Mouse (Mus musculus) right cerebral cortex, postnatal 36 days (tissue): Measurements from ENCODE around the gene Gm12248.
A peak's percentile ranks its signal among the peaks of the same experiment; 100 is the strongest.

Source experiments
- DNase-seq, 2 experiments: peaks; one replicate each; pipeline ENCODE4 v3.0.0; 2022; ENCODE audit warnings: low spot score in 2 of 2, mixed read lengths in 1 of 2

Gm12248 gene

DNA sequence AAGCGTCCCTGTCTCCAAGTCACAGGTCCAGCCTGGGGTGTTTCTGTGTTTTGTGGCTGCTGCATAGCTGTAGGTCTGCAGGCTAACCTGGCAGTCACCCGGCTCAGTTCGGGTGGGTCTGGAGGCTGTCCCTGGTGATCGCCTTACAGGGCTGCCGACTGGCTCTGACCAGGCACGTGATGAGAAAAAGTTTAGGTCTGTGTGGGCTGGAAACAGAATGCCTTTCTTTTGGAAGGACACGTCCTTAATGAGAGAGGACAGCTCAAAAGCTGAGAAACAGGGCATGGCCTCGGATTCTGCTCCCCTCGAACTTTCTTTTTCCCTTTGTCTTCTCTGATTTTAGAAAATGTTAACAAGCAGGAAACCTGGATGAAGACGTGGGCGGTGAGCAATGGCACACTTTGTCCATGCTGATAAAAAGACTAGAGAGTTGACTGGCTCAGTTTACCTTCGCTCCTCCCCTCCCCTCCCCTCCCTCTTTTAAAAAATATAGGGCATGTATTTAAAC, at the start of gene Gm12248:
Gene Gm12248 (minus strand): TSS at position 114 of the 508 bp plus-strand sequence.
- DNase-seq: no peak

DNA sequence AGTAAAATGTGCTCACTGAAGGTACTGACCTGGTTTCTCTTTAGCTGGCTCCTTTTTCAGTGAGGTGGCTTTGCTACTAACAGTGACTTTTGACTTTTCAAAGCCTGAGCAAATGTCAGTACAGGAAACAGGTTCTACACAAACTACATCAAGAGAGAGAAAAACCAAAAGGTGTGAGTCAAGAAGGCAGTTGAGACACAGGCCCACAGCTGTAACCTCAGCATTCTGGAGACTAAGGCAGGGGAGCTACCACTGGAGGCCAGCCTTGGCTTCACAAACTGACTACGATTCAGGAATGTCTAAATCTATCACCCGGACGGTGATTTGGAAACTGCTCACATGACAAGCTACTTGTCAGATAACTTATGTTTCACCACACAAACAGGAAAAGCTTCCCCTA, 46.5 kb upstream of the Gm12248 start:
- no peak for DNase-seq

DNA sequence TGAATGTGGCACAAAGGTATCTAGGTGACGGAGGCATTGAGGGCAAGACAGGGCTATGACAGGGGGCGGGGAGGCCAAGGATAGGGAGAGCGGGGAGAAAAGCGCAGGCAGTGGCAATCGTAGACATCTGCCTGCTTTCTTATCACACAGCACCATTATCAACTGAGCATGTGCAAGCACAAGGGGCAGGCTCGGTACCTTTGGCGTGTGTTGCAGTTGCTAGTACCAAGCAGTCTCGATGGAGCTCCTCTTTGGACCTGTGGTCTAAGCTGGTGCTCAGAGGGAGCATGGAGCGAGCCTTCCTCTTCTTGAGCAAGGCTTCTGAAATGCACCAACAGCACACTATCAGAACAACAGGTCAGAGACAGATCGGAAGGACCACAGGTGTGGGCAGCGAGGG, 45.9 kb upstream of the Gm12248 start:
- DNase-seq: no peak

DNA sequence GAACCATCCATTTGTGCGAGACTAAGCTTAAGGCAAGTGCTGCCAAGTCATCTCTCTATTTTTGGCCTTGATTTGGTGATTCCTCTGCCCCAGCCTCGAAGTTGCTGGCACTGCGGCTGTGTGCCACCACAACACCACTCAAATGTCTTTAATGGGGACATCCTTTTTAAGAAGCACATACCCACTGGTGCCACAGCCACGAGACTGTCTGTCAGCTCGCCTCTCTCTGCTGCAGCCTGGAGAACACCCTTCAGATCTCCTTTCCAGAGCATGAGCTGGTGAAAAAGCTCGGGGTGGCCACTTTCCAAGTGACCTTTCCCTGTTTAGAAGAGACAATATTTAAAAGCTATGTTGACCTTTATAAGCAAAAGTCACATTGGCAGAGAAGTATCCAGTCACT, 43.7 kb upstream of the Gm12248 start:
- DNase-seq: no peak

GRCm38 (mm10) chr11:58135296-58135695, 42.4 kb upstream of the Gm12248 start:
- no peak for DNase-seq

- no peak for DNase-seq
Observed at GRCm38 (mm10) chr11:58134869-58135268, 41.9 kb upstream of the Gm12248 start.

- no peak for DNase-seq
Observed at GRCm38 (mm10) chr11:58132026-58132425, 39.1 kb upstream of the Gm12248 start.

DNA sequence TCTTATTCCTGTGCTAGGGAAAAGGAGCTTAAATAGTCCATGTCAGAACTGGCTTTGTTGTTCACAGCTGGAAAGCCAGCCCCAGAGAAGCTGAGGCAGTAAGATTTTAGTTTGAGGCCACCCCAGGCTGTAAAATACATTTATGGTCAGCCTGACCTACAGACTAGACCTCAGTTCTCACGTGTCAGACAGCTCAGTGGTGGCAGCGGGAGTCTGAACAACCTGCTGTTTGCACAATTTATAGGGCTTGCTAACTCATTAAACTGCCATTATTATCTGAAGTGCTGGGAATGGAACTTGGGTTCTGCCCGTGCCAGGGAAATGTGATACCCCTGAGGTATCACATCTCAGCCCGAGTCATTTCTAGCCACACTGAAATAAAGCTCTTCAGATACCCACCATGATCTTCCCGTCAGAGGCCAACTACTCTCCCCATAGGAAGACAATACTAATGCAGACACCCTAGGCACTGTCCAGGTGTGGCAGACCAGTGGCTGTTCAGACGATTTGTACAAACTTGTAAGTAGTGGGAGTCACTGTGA, 36.4 kb upstream of the Gm12248 start:
- no peak for DNase-seq

DNA sequence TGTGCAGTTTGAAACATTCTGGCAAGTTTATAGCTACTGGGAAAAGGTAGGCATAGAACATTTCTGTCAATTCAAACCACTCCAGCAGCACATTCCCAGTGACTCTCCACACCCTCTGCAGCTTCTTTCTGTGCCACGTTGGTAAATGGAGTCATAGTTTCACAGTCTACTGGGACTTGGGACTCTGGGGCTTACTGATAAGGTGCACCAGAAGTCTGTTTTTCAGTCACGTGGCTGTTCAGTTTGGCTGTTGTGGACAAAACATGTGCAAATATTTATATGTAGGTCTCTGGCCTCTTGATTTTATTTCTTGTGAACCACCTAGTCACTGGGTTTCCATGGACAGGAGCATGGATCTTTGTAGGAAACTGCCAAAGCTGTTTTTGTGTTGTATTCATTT, 34.6 kb upstream of the Gm12248 start:
- no peak for DNase-seq

DNA sequence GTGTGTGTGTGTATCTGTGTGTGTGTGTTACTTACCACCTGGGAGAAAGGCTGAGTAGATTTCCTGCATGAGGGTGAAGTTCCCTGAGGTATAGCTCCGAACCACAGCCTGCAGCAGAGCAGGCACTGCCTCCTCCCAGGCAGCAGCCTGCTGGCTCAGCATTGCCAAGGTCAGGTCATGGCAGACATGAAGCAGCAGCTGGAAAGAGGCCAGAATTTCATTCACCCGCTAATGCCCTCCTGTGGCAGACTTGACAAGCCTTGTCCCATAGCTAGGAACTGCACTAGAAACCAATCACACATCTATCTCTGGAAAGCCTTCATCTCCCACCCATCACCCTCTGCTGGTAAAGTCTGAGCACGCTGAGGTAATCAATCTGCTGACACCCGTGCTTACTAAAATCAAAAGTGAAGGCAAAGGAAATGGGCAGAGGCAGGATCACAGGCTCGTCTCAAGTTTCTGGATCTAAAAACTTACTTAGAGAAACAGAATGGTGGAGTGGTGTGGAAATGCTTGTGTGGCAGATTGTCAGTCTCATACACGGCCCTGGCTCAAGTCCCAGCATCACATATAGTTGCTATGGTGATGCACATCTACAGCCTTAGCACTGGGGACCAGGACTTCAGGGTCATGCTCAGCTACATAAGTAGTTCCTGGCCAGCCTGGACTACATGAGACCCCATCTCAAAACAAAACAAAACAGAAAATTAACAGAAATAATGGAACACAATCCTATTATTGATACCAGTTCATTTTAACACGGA, 33.6 kb upstream of the Gm12248 start:
- peak in 1 of 2 experiments; percentile 28 for DNase-seq

GRCm38 (mm10) chr11:58125021-58125420, 32.1 kb upstream of the Gm12248 start:
- DNase-seq: no peak

DNA sequence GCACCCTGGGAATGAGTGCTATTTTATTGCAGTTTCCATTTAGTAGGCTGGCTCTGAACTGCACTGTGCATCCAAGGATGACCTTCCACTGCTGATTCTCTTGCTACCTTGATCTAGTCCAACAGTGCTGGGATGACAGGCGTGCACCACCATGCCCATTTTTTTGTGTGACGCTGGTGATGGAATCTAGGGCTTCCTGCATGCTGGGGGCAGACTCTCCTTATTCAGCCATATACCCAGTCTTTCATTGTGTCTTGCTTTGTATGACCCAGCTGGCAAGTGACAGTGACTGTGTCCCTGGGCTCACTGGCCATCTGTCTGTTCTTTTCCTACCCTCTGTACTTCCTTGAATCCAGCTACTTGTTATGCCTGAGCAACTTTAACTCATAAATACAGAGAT, 30.8 kb upstream of the Gm12248 start:
- DNase-seq: no peak

- no peak for DNase-seq
Observed at GRCm38 (mm10) chr11:58121351-58121750, 28.4 kb upstream of the Gm12248 start.

DNA sequence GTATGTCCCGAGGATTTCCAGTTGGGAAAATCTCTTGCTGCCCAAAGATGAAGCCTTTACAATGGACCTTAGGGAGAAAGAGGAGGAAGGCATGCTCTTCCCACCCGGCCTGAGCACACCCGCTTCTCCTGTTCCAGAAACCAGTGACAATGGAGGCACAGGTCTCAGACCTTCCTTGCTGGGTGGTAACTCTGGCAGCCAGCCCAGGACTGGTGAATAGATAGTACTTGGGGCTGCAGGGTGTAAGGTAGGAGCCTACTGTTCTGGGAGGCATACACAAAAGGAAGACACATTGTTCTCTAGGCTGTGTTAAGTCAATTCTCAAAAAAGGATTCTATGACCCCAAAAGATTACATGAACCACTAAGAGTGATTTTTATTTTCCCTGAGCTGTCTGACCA, 27.7 kb upstream of the Gm12248 start:
- DNase-seq: no peak

GRCm38 (mm10) chr11:58117044-58117652, 24.2 kb upstream of the Gm12248 start:
- no peak for DNase-seq

DNA sequence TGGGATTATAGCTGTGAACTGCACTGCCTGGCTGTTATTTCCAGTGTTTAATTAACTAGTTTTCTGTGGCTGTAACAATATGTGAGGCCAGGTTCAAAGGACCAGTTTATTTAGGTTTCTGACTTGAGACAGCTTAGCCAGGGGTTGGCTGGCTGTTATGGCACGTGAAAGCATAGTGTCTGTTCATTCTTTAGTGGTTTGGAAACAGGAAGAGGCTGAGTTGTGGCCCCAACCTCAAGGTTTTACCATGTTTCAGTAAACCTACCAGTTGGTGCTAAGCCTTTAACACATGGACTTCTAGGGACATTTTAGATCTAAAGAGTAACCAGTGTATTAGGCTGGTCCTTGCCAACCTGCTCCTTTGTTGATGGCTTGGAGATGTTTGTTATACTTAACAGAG, 23.6 kb upstream of the Gm12248 start:
- DNase-seq: no peak

GRCm38 (mm10) chr11:58107664-58108337, 14.9 kb upstream of the Gm12248 start:
- DNase-seq: no peak

GRCm38 (mm10) chr11:58107009-58107408, 14.1 kb upstream of the Gm12248 start:
- DNase-seq: no peak

DNA sequence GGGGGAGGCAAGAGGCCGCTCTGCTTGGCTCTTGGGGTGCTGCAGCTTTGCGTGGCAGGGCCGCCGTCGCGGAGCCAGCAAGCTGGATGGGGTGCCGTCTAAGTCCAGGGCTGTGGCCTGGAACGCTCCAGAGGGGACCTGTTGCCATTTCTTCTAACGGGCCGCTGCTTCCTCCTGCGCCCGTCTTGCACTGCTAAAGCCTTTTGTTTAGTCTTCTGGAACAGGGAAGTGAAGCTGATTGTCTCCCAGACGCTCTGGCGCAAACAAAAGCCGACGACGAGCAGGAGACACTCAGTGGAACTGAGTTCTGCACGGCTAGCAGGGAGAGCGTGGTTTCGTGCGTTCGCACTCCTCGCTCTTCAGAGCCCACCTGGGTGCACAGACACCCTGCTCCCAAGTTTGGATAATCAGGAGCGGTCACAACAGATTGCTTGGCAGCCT, 11.4 kb upstream of the Gm12248 start:
- DNase-seq: peak in 1 of 2 experiments; percentile 25

- DNase-seq: peak; percentile 98 to 99
Observed at GRCm38 (mm10) chr11:58103697-58104306, 10.9 kb upstream of the Gm12248 start, which contains the start of gene Cnot8. Cnot8 (plus strand) TSS chr11:58104153.

GRCm38 (mm10) chr11:58103344-58103653, 10.4 kb upstream of the Gm12248 start:
- DNase-seq: no peak
